Mouse (Mus musculus) brain, embryonic 14.5 days (tissue): ENCODE measurements around the gene Traf2.

Source experiments
- CTCF ChIP-seq: fragments of 200-500 bp; IDR thresholded peaks from 2 replicates; pipeline ENCODE4 v1.5.1; 2012; ENCODE audit warnings: inconsistent platforms, mild to moderate bottlenecking, moderate library complexity, borderline replicate concordance; ENCODE audit not compliant: insufficient read depth, insufficient read length; ENCODE audit errors: extremely low read depth
- POLR2A ChIP-seq: fragments of 200-500 bp; IDR thresholded peaks from 2 replicates; pipeline ENCODE4 v1.6.1; 2012; ENCODE audit warnings: mild to moderate bottlenecking, inconsistent platforms, borderline replicate concordance; ENCODE audit not compliant: poor library complexity, insufficient read depth, insufficient read length, severe bottlenecking; ENCODE audit errors: extremely low read depth

- no peak for TF ChIP-seq POLR2A
- TF ChIP-seq CTCF = peak; percentile 28; the same call in 1 of the 2 replicates
Observed at GRCm38 (mm10) chr2:25506964-25507363, 39.8 kb downstream of the Traf2 start.
